Comparison of ENCODE assay signal across 21 mouse cellular contexts in the genomic region with DNA sequence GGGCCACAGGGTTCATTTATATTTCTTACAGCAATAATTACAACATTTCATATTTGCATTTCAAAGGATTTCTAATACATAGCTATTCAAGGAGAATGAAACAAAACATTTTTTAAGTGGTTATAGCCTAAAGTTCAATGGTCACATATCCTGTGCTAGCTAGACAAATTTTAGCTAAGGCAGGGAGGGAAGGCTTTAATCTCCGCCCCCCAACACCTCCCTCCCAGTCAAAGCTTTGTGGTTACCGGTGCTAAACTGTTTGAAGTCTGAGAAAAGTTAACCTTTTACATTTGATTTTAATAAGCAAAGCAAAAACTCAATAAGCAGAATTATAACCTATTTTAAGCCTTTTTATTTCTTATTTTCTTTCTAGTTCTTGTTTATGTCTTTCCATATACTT.
"Had no signal": no experiment of that assay in that cellular context is flagged by ENCODE, and none has a peak within 500 bp of the region (broad histone marks: within the 10 kb centered on the region; RNA-seq: fewer than 3 reads in every experiment).

No protein-coding gene starts in this region.

- H3K27ac ChIP-seq: kidney, postnatal 0 days; limb, embryonic 12.5 days; limb, embryonic 15.5 days; liver, embryonic 14.5 days; macrophage; midbrain, embryonic 10.5 days; midbrain, embryonic 13.5 days; neural tube, embryonic 13.5 days; stomach, embryonic 15.5 days had no signal

- DNase-seq: kidney, adult 11 months; kidney, postnatal 4 days; left cerebral cortex, postnatal 4 days; liver, postnatal 0 days; lung, embryonic 14.5 days; retina, postnatal 1 day; right cerebral cortex, postnatal 25 days; spleen, adult 18-20 months; thymus, postnatal 36 days had no signal

- H3K4me1 ChIP-seq: limb, embryonic 12.5 days; limb, embryonic 15.5 days; megakaryocyte, embryonic 14.5 days; midbrain, embryonic 10.5 days; midbrain, embryonic 13.5 days; neural tube, embryonic 13.5 days; stomach, embryonic 15.5 days had no signal

- H3K27me3 ChIP-seq: limb, embryonic 12.5 days; limb, embryonic 15.5 days; megakaryocyte, embryonic 14.5 days; midbrain, embryonic 13.5 days; neural tube, embryonic 13.5 days; stomach, embryonic 15.5 days had no signal

- H3K4me3 ChIP-seq: limb, embryonic 12.5 days; limb, embryonic 15.5 days; megakaryocyte, embryonic 14.5 days; midbrain, embryonic 10.5 days; midbrain, embryonic 13.5 days; neural tube, embryonic 13.5 days; stomach, embryonic 15.5 days had no signal

- H3K36me3 ChIP-seq: limb, embryonic 12.5 days; limb, embryonic 15.5 days; midbrain, embryonic 10.5 days; midbrain, embryonic 13.5 days; neural tube, embryonic 13.5 days; stomach, embryonic 15.5 days had no signal

- H3K9ac ChIP-seq: limb, embryonic 12.5 days; limb, embryonic 15.5 days; liver, embryonic 14.5 days; liver, postnatal 0 days; lung, embryonic 14.5 days; midbrain, embryonic 13.5 days; neural tube, embryonic 13.5 days; stomach, embryonic 15.5 days had no signal

- ATAC-seq: liver, postnatal 0 days; lung, postnatal 0 days; midbrain, embryonic 13.5 days; midbrain, embryonic 16.5 days had no signal
